Mouse (Mus musculus) embryonic facial prominence, embryonic 11.5 days (tissue): ENCODE data around the gene Orm2. TPM values are rescaled to one million over a fixed set of nuclear protein-coding genes. Genes with fewer than 3 reads are reported as not detected.

Source experiments
- ATAC-seq: fragments of 200-750 bp; cut with Nextera tagmentation; replicated peaks from 2 replicates; pipeline ENCODE4 v1.8.0; 2017; ENCODE audit warnings: low read depth; ENCODE audit not compliant: insufficient number of reproducible peaks, low FRiP score, low TSS enrichment
- DNase-seq: peaks from one replicate; pipeline ENCODE4 v3.0.0-alpha.2; 2015; ENCODE audit warnings: low spot score
- H3K27ac ChIP-seq: fragments of 300-500 bp; sonication (generic); replicated peaks from 2 replicates; pipeline ENCODE4 v1.5.1; 2014; ENCODE audit warnings: mild to moderate bottlenecking, low read depth, low read length, control low read depth
- H3K27me3 ChIP-seq: fragments of 300-500 bp; sonication (generic); 2 replicates; pipeline ENCODE4 v1.6.1; 2014; ENCODE audit warnings: mild to moderate bottlenecking, low read length, moderate library complexity, mixed read lengths; ENCODE audit not compliant: control insufficient read depth, insufficient read depth
- H3K36me3 ChIP-seq: fragments of 300-500 bp; sonication (generic); replicated peaks from 2 replicates; pipeline ENCODE4 v1.6.1; 2014; ENCODE audit warnings: low read depth, mild to moderate bottlenecking, low read length, moderate library complexity, mixed read lengths; ENCODE audit not compliant: control insufficient read depth, insufficient read depth
- H3K4me1 ChIP-seq: fragments of 300-500 bp; sonication (generic); 2 replicates; pipeline ENCODE4 v1.6.1; 2014; ENCODE audit warnings: low read length, mixed read lengths; ENCODE audit not compliant: control insufficient read depth, insufficient read depth
- H3K4me2 ChIP-seq: fragments of 300-500 bp; sonication (generic); 2 replicates; pipeline ENCODE4 v1.6.1; 2014; ENCODE audit warnings: low read depth, mild to moderate bottlenecking, control low read depth, low read length, moderate library complexity
- H3K4me3 ChIP-seq: fragments of 300-500 bp; sonication (generic); 2 replicates; pipeline ENCODE4 v1.5.1; 2014; ENCODE audit warnings: low read depth, low read length, control low read depth
- H3K9ac ChIP-seq: fragments of 300-500 bp; sonication (generic); replicated peaks from 2 replicates; pipeline ENCODE4 v1.6.1; 2014; ENCODE audit warnings: mild to moderate bottlenecking, control low read depth, low read length
- H3K9me3 ChIP-seq: fragments of 300-500 bp; sonication (generic); replicated peaks from 2 replicates; pipeline ENCODE4 v1.6.1; 2016; ENCODE audit warnings: mild to moderate bottlenecking, low read length, inconsistent platforms, mixed read lengths; ENCODE audit not compliant: control insufficient read depth
- WGBS: fragments of 180-500 bp; shearing (Covaris S2); extraction: QIAGEN DNeasy Blood & Tissue Kit; methylation state at CpG from one replicate; pipeline ENCODE4 v1.1.7; 2014; 5-methylcytosine and 5-hydroxymethylcytosine counted together
- polyA plus RNA-seq: library from polyadenylated mRNA; unstranded; fragments of >200 nt; fragmentation: Nextera tagmentation; extraction: Ambion mirVana; gene quantifications from 2 replicates; pipeline ENCODE4 v1.2.1, GENCODE M21; 2014

Gene Orm2
- polyA plus RNA-seq, 1 experiment from 2014 or later: not detected

- no peak overlapping the region for H3K4me2 ChIP-seq
- H3K36me3 ChIP-seq: peaks cover 7% of the 10 kb centered on the region; the same call in 1 of the 2 replicates
- DNase-seq: no peak
- H3K4me3 ChIP-seq: no peak overlapping the region
- no peaks in the 10 kb centered on the region for H3K27me3 ChIP-seq
- peaks cover 6% of the 10 kb centered on the region for H3K4me1 ChIP-seq
- ATAC-seq: no peak
- H3K9ac ChIP-seq: no peak overlapping the region
- H3K27ac ChIP-seq: no peak overlapping the region
- 86% methylated on average over 10 of the region's 10 CpGs for WGBS
- H3K9me3 ChIP-seq: no peaks in the 10 kb centered on the region
Observed at GRCm38 (mm10) chr4:63397981-63398537, 35.8 kb downstream of the Orm2 start.

GRCm38 (mm10) chr4:63398854-63399609 is 36.8 kb downstream of the Orm2 start:
- Histone ChIP-seq H3K9ac (no peak overlapping the region), H3K9me3 (no peaks in the 10 kb centered on the region), H3K4me1 (peaks cover 8% of the 10 kb centered on the region), H3K4me3 (no peak overlapping the region), H3K4me2 (no peak overlapping the region), H3K36me3 (peaks cover 4% of the 10 kb centered on the region; the same call in 1 of the 2 replicates), H3K27me3 (no peaks in the 10 kb centered on the region), H3K27ac (0 out of 2 replicates have a peak overlapping the region, but pooled peaks have one; percentile 54)
- DNase-seq (no peak), ATAC-seq (no peak)
- WGBS: 58% methylated on average over 11 of the region's 11 CpGs

- H3K4me1 ChIP-seq: peaks cover 14% of the 10 kb centered on the region
- no peaks in the 10 kb centered on the region for H3K27me3 ChIP-seq
- 0 out of 2 replicates have a peak overlapping the region, but pooled peaks have one; percentile 54 for H3K27ac ChIP-seq
- ATAC-seq (no peak), DNase-seq (no peak)
- no peaks in the 10 kb centered on the region; the same call in 1 of the 2 replicates for H3K36me3 ChIP-seq
- no peak overlapping the region for H3K9ac ChIP-seq
- no peak overlapping the region for H3K4me2 ChIP-seq
- H3K4me3 ChIP-seq: no peak overlapping the region
- H3K9me3 ChIP-seq: no peaks in the 10 kb centered on the region
- 60% methylated on average over 8 of the region's 8 CpGs for WGBS
Observed at GRCm38 (mm10) chr4:63399691-63400270, 37.5 kb downstream of the Orm2 start.

- no peak for ATAC-seq
- Histone ChIP-seq H3K36me3 (no peaks in the 10 kb centered on the region), H3K4me3 (no peak overlapping the region), H3K4me1 (peaks cover 14% of the 10 kb centered on the region), H3K4me2 (no peak overlapping the region), H3K9ac (no peak overlapping the region), H3K27ac (no peak overlapping the region), H3K9me3 (no peaks in the 10 kb centered on the region), H3K27me3 (no peaks in the 10 kb centered on the region)
- WGBS: 90% methylated on average over 18 of the region's 18 CpGs
- DNase-seq: no peak
Observed at GRCm38 (mm10) chr4:63400541-63401306, 38.5 kb downstream of the Orm2 start.

- Histone ChIP-seq H3K4me2 (no peak overlapping the region), H3K4me1 (peaks cover 14% of the 10 kb centered on the region), H3K27ac (no peak overlapping the region), H3K4me3 (no peak overlapping the region), H3K9me3 (no peaks in the 10 kb centered on the region), H3K27me3 (no peaks in the 10 kb centered on the region), H3K36me3 (no peaks in the 10 kb centered on the region), H3K9ac (peak overlapping the region; percentile 5; the same call in 1 of the 2 replicates)
- 81% methylated on average over 6 of the region's 6 CpGs for WGBS
- ATAC-seq: no peak
- DNase-seq: no peak
Observed at GRCm38 (mm10) chr4:63401620-63402019, 39.4 kb downstream of the Orm2 start.

- 92% methylated on average over 10 of the region's 10 CpGs for WGBS
- Histone ChIP-seq H3K9me3 (no peaks in the 10 kb centered on the region), H3K4me2 (peak overlapping the region; percentile 57), H3K27me3 (no peaks in the 10 kb centered on the region), H3K36me3 (no peaks in the 10 kb centered on the region), H3K9ac (peak overlapping the region; percentile 64; the same call in 1 of the 2 replicates), H3K27ac (no peak overlapping the region), H3K4me1 (peaks cover 14% of the 10 kb centered on the region), H3K4me3 (no peak overlapping the region)
- ATAC-seq (no peak), DNase-seq (no peak)
Observed at GRCm38 (mm10) chr4:63402056-63402455, 39.8 kb downstream of the Orm2 start.

- H3K4me3 ChIP-seq: peak overlapping the region; percentile 30
- H3K36me3 ChIP-seq: no peaks in the 10 kb centered on the region
- H3K9me3 ChIP-seq: no peaks in the 10 kb centered on the region
- 58% methylated on average over 6 of the region's 6 CpGs for WGBS
- H3K4me2 ChIP-seq: peak overlapping the region; percentile 57
- DNase-seq (no peak), ATAC-seq (no peak; the same call in 1 of the 2 replicates)
- peak overlapping the region; percentile 77 for H3K27ac ChIP-seq
- H3K27me3 ChIP-seq: no peaks in the 10 kb centered on the region
- peaks cover 14% of the 10 kb centered on the region for H3K4me1 ChIP-seq
- peak overlapping the region; percentile 64 for H3K9ac ChIP-seq
Observed at GRCm38 (mm10) chr4:63402558-63402957, 40.3 kb downstream of the Orm2 start.
